Mouse (Mus musculus) neural tube, embryonic 14.5 days (tissue): ENCODE data around the gene Gm20604. TPM values are rescaled to one million over a fixed set of nuclear protein-coding genes. Genes with fewer than 3 reads are reported as not detected.

Experiments used
- ATAC-seq: fragments of 200-750 bp; cut with Nextera tagmentation; 2 replicates; pipeline ENCODE4 v1.8.0; 2017; ENCODE audit warnings: low read depth, mild to moderate bottlenecking, moderate TSS enrichment, moderate library complexity
- H3K27ac ChIP-seq: fragments of 300-500 bp; sonication (generic); 2 replicates; pipeline ENCODE4 v1.5.1; 2014; ENCODE audit warnings: low read depth, mild to moderate bottlenecking, control low read depth, low read length, moderate library complexity, mixed read lengths
- H3K27me3 ChIP-seq: fragments of 300-500 bp; sonication (generic); 2 replicates; pipeline ENCODE4 v1.6.1; 2014; ENCODE audit warnings: low read length; ENCODE audit not compliant: control insufficient read depth, insufficient read depth
- H3K36me3 ChIP-seq: fragments of 300-500 bp; sonication (generic); 2 replicates; pipeline ENCODE4 v1.6.1; 2014; ENCODE audit warnings: low read length, mixed read lengths; ENCODE audit not compliant: control insufficient read depth, insufficient read depth
- H3K4me1 ChIP-seq: fragments of 300-500 bp; sonication (generic); 2 replicates; pipeline ENCODE4 v1.6.1; 2014; ENCODE audit warnings: low read length; ENCODE audit not compliant: control insufficient read depth, insufficient read depth
- H3K4me2 ChIP-seq: fragments of 300-500 bp; sonication (generic); 2 replicates; pipeline ENCODE4 v1.6.1; 2014; ENCODE audit warnings: mild to moderate bottlenecking, low read depth, low read length, control low read depth
- H3K4me3 ChIP-seq: fragments of 300-500 bp; sonication (generic); 2 replicates; pipeline ENCODE4 v1.5.1; 2014; ENCODE audit warnings: low read depth, low read length, control low read depth, mixed read lengths
- H3K9ac ChIP-seq: fragments of 300-500 bp; sonication (generic); replicated peaks from 2 replicates; pipeline ENCODE4 v1.6.1; 2014; ENCODE audit warnings: low read depth, mild to moderate bottlenecking, control low read depth, low read length, mixed read lengths
- H3K9me3 ChIP-seq: fragments of 300-500 bp; sonication (generic); 2 replicates; pipeline ENCODE4 v1.6.1; 2016; ENCODE audit warnings: low read length; ENCODE audit not compliant: control insufficient read depth
- WGBS: fragments of 180-500 bp; shearing (Covaris S2); extraction: QIAGEN DNeasy Blood & Tissue Kit; methylation state at CpG from one replicate; pipeline ENCODE4 v1.1.7; 2014; 5-methylcytosine and 5-hydroxymethylcytosine counted together
- polyA plus RNA-seq: library from polyadenylated mRNA; unstranded; fragments of >200 nt; fragmentation: Nextera tagmentation; extraction: Ambion mirVana; gene quantifications from 2 replicates; pipeline ENCODE4 v1.2.1, GENCODE M21; 2014

Gene Gm20604
- polyA plus RNA-seq, 1 experiment from 2014 or later, result 57.1 TPM

DNA sequence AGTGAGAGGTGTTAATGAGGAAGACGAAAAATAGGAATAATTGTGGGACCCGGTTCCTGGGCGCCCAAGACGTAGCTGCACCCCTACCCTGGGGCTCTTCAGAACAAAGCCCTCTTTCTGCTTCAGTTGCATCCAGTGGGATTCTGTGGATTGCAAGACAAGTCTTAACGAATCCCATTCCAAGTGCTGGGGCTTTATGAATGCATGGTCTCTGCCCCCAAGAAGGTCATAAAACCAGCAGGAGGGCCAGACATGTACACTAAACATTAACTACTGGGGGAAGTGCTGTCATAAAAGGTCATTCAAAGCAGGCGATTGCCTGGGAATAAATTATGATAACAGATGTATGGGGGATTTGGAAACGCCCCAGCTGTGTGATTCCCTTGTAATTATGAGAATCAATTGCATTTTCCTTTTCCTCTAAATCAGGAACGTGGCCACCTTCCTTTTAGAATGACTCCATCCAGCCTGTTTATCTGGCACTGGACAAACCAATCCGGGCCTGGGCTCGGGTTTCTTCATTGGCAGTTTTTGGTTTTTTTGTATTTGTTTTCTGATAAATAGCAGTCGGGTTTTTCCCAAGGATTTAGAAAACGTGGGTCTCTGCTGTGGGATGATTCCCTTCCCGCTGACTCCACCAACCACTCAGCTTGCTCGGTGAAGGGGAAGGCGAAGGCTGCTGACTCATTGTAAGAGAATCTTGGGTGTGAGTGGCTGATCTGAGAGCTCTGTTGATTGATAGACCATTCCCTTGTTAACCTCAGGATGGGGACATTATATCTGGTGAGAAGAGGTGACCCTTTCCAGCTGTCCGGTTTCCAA, 27.5 kb downstream of the Gm20604 start:
- H3K9me3 ChIP-seq, result no peaks in the 10 kb centered on the region
- 6% methylated on average over 16 of the region's 16 CpGs for WGBS
- peaks cover 18% of the 10 kb centered on the region; the same call in 1 of the 2 replicates for H3K4me1 ChIP-seq
- H3K27me3 ChIP-seq, result no peaks in the 10 kb centered on the region
- peak; percentile 72 for ATAC-seq
- no peaks in the 10 kb centered on the region for H3K36me3 ChIP-seq
- H3K4me3 ChIP-seq, result peak overlapping the region; percentile 7
- no peak overlapping the region for H3K9ac ChIP-seq
- peak overlapping the region; percentile 51 for H3K4me2 ChIP-seq
- peak overlapping the region; percentile 78 for H3K27ac ChIP-seq

- ATAC-seq, result peak; percentile 98
- no peaks in the 10 kb centered on the region for H3K36me3 ChIP-seq
- H3K4me2 ChIP-seq, result peak overlapping the region; percentile 51
- no peak overlapping the region for H3K9ac ChIP-seq
- no peaks in the 10 kb centered on the region for H3K9me3 ChIP-seq
- H3K4me1 ChIP-seq, result peaks cover 18% of the 10 kb centered on the region; the same call in 1 of the 2 replicates
- 23% methylated on average over 26 of the region's 26 CpGs for WGBS
- peak overlapping the region; percentile 7; the same call in 1 of the 2 replicates for H3K4me3 ChIP-seq
- H3K27ac ChIP-seq, result peak overlapping the region; percentile 78
- H3K27me3 ChIP-seq, result no peaks in the 10 kb centered on the region
Measured at GRCm38 (mm10) chr12:102729855-102730797, 28.3 kb downstream of the Gm20604 start.

DNA sequence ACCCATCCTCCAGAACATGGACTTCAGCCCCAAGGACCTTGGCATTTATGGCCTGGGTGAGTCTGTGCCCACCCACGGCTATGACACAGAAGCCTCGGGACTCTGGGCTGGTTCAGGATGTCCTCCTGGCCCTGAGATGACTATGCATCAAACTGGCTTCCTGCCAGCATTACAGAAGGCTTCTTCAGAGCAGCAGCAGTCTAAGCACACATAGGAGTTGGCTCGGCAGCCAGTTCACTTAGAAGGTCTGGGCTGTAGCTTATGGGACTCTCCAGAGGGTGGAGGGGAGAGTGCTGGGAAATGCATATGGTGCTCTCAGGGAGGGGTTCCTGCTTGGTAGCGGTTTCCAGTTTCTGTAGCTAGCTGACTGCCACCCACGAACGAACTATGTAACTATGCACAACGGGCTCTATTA, 32.7 kb downstream of the Gm20604 start:
- no peak for ATAC-seq
- Histone ChIP-seq H3K4me1 (peaks cover 10% of the 10 kb centered on the region; the same call in 1 of the 2 replicates), H3K27ac (no peak overlapping the region), H3K4me2 (no peak overlapping the region), H3K9ac (no peak overlapping the region), H3K36me3 (no peaks in the 10 kb centered on the region), H3K9me3 (no peaks in the 10 kb centered on the region), H3K27me3 (no peaks in the 10 kb centered on the region), H3K4me3 (no peak overlapping the region)
- WGBS, result 70% methylated on average over 7 of the region's 7 CpGs

DNA sequence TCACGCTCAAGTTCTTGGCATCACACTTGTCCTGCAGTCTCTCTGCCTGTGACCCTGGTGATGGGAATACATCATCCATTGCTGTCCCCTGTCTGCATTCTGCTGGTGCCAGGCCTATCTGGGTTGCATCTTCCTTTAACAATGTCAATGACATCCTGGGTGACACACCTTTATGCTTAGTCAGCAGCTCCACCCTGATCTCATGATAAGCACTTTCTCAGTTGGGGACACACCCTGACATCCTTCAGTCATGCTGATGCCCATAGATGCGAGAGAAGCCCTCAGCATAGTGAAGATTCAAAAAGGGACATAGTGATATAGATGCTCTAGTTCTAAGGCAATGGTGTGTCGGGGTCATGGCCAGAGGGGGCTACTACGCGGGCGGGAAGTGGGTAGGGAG, 33.3 kb downstream of the Gm20604 start:
- no peak for ATAC-seq
- Histone ChIP-seq H3K27me3 (no peaks in the 10 kb centered on the region), H3K4me2 (no peak overlapping the region), H3K27ac (no peak overlapping the region), H3K4me1 (peaks cover 7% of the 10 kb centered on the region; the same call in 1 of the 2 replicates), H3K9ac (no peak overlapping the region), H3K36me3 (no peaks in the 10 kb centered on the region), H3K4me3 (no peak overlapping the region), H3K9me3 (no peaks in the 10 kb centered on the region)
- WGBS, result 95% methylated on average over 6 of the region's 6 CpGs

DNA sequence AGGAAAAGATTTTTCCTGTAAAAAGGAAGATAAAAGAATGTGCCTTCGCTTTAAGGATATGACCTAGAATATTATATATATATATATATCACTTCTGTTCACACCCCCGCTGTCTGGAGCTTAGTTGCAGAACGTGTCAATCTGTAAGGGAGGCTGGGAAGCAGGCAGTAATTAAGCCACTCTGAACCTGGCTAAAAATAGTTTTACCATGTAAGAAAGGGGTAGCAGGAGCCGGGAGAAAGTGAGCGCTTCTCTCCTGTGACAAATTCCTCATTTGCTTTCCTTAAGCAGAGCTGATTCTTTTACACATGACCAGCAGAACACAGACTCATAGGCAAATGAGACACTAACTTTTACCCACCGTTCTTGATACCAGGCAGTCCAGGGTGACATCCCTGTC, 34.6 kb downstream of the Gm20604 start:
- H3K4me2 ChIP-seq, result no peak overlapping the region
- no peaks in the 10 kb centered on the region for H3K27me3 ChIP-seq
- ATAC-seq, result no peak
- no peak overlapping the region for H3K4me3 ChIP-seq
- no peak overlapping the region for H3K27ac ChIP-seq
- no peaks in the 10 kb centered on the region for H3K9me3 ChIP-seq
- H3K4me1 ChIP-seq, result no peaks in the 10 kb centered on the region
- no peak overlapping the region for H3K9ac ChIP-seq
- no peaks in the 10 kb centered on the region for H3K36me3 ChIP-seq
- 83% methylated on average over 6 of the region's 6 CpGs for WGBS

GRCm38 (mm10) chr12:102722966-102723365, 35.5 kb downstream of the Gm20604 start:
- Histone ChIP-seq H3K27ac (no peak overlapping the region), H3K9ac (no peak overlapping the region), H3K4me1 (no peaks in the 10 kb centered on the region), H3K4me3 (no peak overlapping the region), H3K9me3 (no peaks in the 10 kb centered on the region), H3K27me3 (no peaks in the 10 kb centered on the region), H3K4me2 (no peak overlapping the region), H3K36me3 (no peaks in the 10 kb centered on the region)
- WGBS, result 72% methylated on average over 8 of the region's 8 CpGs
- ATAC-seq, result no peak

DNA sequence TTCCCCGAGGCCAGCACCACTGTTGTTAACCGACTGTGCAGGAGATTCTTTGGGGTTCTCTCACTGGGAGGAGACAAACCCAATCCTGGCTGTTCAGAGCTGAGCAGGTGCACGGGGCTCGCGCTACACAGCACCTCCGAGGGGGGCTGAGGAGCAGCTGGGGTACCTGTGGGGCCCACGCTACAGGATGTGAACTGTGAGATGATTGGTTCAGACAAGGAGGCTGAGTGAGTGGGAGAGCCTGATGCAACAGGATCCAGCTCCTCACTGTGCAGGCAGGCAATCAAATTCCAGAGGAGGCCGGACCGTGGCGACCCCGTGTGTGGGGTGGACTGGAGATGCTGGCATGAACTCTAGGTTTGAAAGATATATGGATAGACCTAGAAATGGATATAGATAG, 36.0 kb downstream of the Gm20604 start:
- H3K4me2 ChIP-seq, result no peak overlapping the region
- WGBS, result 56% methylated on average over 11 of the region's 11 CpGs
- H3K4me1 ChIP-seq, result no peaks in the 10 kb centered on the region
- H3K36me3 ChIP-seq, result no peaks in the 10 kb centered on the region
- no peaks in the 10 kb centered on the region for H3K27me3 ChIP-seq
- H3K9me3 ChIP-seq, result no peaks in the 10 kb centered on the region
- no peak overlapping the region for H3K27ac ChIP-seq
- no peak overlapping the region for H3K9ac ChIP-seq
- H3K4me3 ChIP-seq, result no peak overlapping the region
- ATAC-seq, result no peak

DNA sequence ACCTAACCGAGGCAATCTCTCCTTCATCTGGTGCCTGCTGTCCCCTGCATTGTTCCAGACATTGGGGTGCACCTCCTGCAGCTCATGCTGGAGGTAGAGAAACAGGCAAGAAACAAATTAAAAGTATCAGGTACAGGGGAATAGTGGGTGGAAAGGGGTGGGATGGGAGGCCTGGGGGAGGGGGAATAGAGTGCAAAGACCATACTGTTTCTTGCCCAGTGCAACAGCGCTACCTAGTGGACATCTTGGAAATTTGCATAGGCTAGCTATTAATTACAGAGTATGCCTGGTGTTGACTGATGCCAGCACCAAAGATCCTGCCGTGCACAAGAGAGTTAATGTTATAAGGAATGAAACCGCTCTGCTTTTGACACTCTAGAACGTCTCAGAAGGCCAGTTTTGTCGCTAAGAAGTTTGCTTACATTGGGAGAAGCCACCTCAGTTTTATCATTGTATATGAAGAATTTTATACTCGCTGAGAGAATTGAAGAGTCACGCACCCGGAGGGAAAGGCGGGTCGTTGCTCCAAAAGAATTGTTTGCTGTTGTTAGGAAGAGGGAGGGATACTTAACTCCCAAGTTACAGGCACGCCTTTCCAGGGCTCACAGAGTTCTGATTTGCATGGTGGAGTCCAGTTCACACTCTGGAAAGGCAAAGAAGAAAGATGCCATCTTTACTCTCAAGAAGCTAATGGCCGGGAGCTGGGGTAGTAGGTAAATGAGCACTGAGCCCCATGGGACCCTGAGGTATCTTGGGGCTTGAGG, 38.7 kb downstream of the Gm20604 start:
- no peaks in the 10 kb centered on the region for H3K27me3 ChIP-seq
- no peak overlapping the region for H3K9ac ChIP-seq
- no peak overlapping the region for H3K27ac ChIP-seq
- no peak overlapping the region for H3K4me3 ChIP-seq
- no peaks in the 10 kb centered on the region for H3K4me1 ChIP-seq
- WGBS, result 28% methylated on average over 13 of the region's 13 CpGs
- H3K9me3 ChIP-seq, result no peaks in the 10 kb centered on the region
- ATAC-seq, result peak; percentile 89
- no peak overlapping the region for H3K4me2 ChIP-seq
- H3K36me3 ChIP-seq, result no peaks in the 10 kb centered on the region
